Mouse (Mus musculus): ENCODE measurements around the gene Lmo2.

GRCm38 (mm10) chr2:103962349-103962748 lies 4.6 kb downstream of the Lmo2 start:
- TF ChIP-seq CTCF (IDR thresholded peaks at IDR 0.05; ENCODE audit: low read depth) (no peak), EP300 (IDR thresholded peaks at IDR 0.05; ENCODE audit: low read depth) (no peak)
